8 mouse cellular contexts compared by ENCODE assay signal in genomic region chr3:104863786-104864650, GRCm38 (mm10). TPM values are rescaled to one million over a fixed set of nuclear protein-coding genes. Genes with fewer than 3 reads are reported as not detected.
A peak's percentile ranks its signal among the peaks of the same experiment; 100 is the strongest.
DNase-seq lines count a peak whose midpoint lies in the region; ATAC-seq and TF ChIP-seq lines count a peak whose summit lies in the region.

Gene St7l, plus strand, starts transcription at chr3:104864005.
Gene Capza1, minus strand, starts transcription at chr3:104864505.

- no peaks in the 10 kb centered on the region for H3K27me3 ChIP-seq in hindbrain, embryonic 10.5 days (ENCODE audit: insufficient read depth, poor library complexity, severe bottlenecking)
- no peaks in the 10 kb centered on the region for H3K27me3 ChIP-seq in lung, postnatal 0 days (replicated peaks; ENCODE audit: insufficient read depth, low read length)

- H3K36me3 ChIP-seq in hindbrain, embryonic 10.5 days = peaks cover 12% of the 10 kb centered on the region
- H3K36me3 ChIP-seq in lung, postnatal 0 days (ENCODE audit: insufficient read depth, low read length) = no peaks in the 10 kb centered on the region

- TF ChIP-seq CTCF in lung, postnatal 0 days (IDR thresholded peaks at IDR 0.05) = peak; percentile 29; the same call in 1 of the 2 replicates

- H3K4me2 ChIP-seq in lung, postnatal 0 days (replicated peaks; ENCODE audit: low read depth, low read length) = peak within 1 kb of the TSS; percentile 70

- DNase-seq in MN1 (ENCODE audit: low spot score) = peak; percentile 89
- peak; percentile 80 for DNase-seq in cerebellum, adult 8-10 months
- peak; percentile 83 for DNase-seq in forelimb bud, embryonic 11.5 days (ENCODE audit: low read depth, low spot score)
- DNase-seq in hindbrain, embryonic 10.5 days (ENCODE audit: low spot score) = peak; percentile 91
- peak; percentile 87 for DNase-seq in layer of hippocampus, adult 9-11 months
- DNase-seq in lung, postnatal 0 days (ENCODE audit: low spot score) = peak; percentile 97
- peak; percentile 80 for DNase-seq in retina, adult 2 months (ENCODE audit: low read depth, low spot score)
- DNase-seq in thymus, postnatal 4 days = peak; percentile 90

- under 1% methylated on average over 43 of the region's 43 CpGs for WGBS in hindbrain, embryonic 10.5 days
- under 1% methylated on average over 41 of the region's 43 CpGs for WGBS in lung, postnatal 0 days

- H3K9me3 ChIP-seq in hindbrain, embryonic 10.5 days = no peaks in the 10 kb centered on the region
- no peaks in the 10 kb centered on the region for H3K9me3 ChIP-seq in lung, postnatal 0 days (ENCODE audit: low read length)

- H3K4me3 ChIP-seq in hindbrain, embryonic 10.5 days = peak within 1 kb of the TSS; percentile 91
- peak within 1 kb of the TSS; percentile 97 for H3K4me3 ChIP-seq in lung, postnatal 0 days (ENCODE audit: low read depth, low read length)

- peak within 1 kb of the TSS; percentile 97 for H3K27ac ChIP-seq in hindbrain, embryonic 10.5 days
- peak within 1 kb of the TSS; percentile 99 for H3K27ac ChIP-seq in lung, postnatal 0 days (ENCODE audit: low read length)

- peak within 1 kb of the TSS; percentile 97 for H3K9ac ChIP-seq in lung, postnatal 0 days (replicated peaks; ENCODE audit: low read depth)

- TF ChIP-seq EP300 in lung, postnatal 0 days (IDR thresholded peaks at IDR 0.05) = peak; percentile 12; the same call in 1 of the 2 replicates

- peak; percentile 97 for ATAC-seq in lung, postnatal 0 days

- peaks cover 30% of the 10 kb centered on the region for H3K4me1 ChIP-seq in hindbrain, embryonic 10.5 days (replicated peaks)
- H3K4me1 ChIP-seq in lung, postnatal 0 days (ENCODE audit: insufficient read depth, low read depth, low read length) = peaks cover 12% of the 10 kb centered on the region; the same call in 1 of the 2 replicates

RNA-seq across cellular contexts. Expression of gene St7l, which starts in this region (rescaled TPM):
- 28.7 and 33.7 TPM in 2 replicates for polyA plus RNA-seq in hindbrain, embryonic 10.5 days (2016; fragmentation: Nextera tagmentation; extraction: Ambion mirVana)
- 28.4 and 32.9 TPM in 2 replicates for polyA plus RNA-seq in lung, postnatal 0 days (2015; fragmentation: Nextera tagmentation; extraction: Ambion mirVana)

RNA-seq across cellular contexts. Expression of gene Capza1, which starts in this region (rescaled TPM):
- 188 and 212 TPM in 2 replicates for polyA plus RNA-seq in hindbrain, embryonic 10.5 days (2016; fragmentation: Nextera tagmentation; extraction: Ambion mirVana)
- polyA plus RNA-seq in lung, postnatal 0 days (2015; fragmentation: Nextera tagmentation; extraction: Ambion mirVana) = 110 and 119 TPM in 2 replicates

Comparison
In these comparisons a context has a peak if more than half of its experiments do, and no peak if none do; other contexts are left out.
1. Peak in every context shown above with its lines: DNase-seq, ATAC-seq, H3K4me3 ChIP-seq and H3K27ac ChIP-seq.